Mouse (Mus musculus): ENCODE data around the gene Tob2. TPM values are rescaled to one million over a fixed set of nuclear protein-coding genes. Genes with fewer than 3 reads are reported as not detected.

Gene Tob2
- polyA plus RNA-seq, 1 experiment: 16.1 TPM

GRCm38 (mm10) chr15:81889175-81889574, 30.6 kb upstream of the Tob2 start:
- Histone ChIP-seq H3K36me3 (replicated peaks; ENCODE audit: low read length) (peaks cover 81% of the 10 kb centered on the region), H3K4me1 (peaks cover 64% of the 10 kb centered on the region), H3K9me3 (no peaks in the 10 kb centered on the region), H3K4me3 (replicated peaks) (no peak overlapping the region), H3K27me3 (replicated peaks) (no peaks in the 10 kb centered on the region)
- no peak for TF ChIP-seq FLI1 (IDR thresholded peaks at IDR 0.05; ENCODE audit: low read length)
- TF ChIP-seq GATA1 (IDR thresholded peaks at IDR 0.05; ENCODE audit: borderline replicate concordance, low read length): no peak

DNA sequence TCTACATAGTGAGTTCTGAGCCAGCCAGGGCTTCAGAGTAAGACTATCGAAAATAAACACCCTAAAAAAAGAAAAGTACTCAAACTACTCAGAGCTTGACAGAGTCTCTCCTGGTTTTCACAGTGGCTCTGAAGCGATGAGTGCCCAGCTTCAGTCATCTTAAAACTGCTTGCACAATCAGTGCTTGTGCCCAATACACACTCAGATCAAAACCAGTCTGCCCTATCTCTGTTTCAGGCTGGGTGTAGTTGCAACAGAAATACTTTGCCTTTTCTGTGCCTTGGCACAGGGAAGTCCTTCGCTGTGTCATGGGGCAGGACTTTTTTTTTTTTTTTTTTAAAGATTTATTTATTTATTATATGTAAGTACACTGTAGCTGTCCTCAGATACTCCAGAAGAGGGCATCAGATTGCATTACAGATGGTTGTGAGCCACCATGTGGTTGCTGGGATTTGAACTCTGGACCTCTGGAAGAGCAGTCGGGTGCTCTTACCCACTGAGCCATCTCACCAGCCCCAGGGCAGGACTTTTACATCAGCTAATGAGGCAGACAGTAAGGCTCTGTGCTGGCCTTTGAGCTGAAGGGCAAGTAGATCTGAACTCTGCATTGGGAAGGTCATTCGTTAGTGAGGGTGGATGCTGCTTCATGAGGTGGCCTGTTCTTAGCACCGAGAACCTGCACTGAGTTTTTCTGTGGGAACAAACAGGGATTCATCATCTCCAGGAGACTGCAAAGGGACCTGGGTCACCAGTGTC, 28.4 kb upstream of the Tob2 start:
- Histone ChIP-seq H3K4me3 (replicated peaks) (no peak overlapping the region), H3K4me1 (peaks cover 50% of the 10 kb centered on the region), H3K36me3 (replicated peaks; ENCODE audit: low read length) (peaks cover 80% of the 10 kb centered on the region), H3K9me3 (no peaks in the 10 kb centered on the region), H3K27me3 (replicated peaks) (no peaks in the 10 kb centered on the region)
- TF ChIP-seq FLI1 (IDR thresholded peaks at IDR 0.05; ENCODE audit: low read length) (no peak), GATA1 (IDR thresholded peaks at IDR 0.05; ENCODE audit: borderline replicate concordance, low read length) (no peak)

DNA sequence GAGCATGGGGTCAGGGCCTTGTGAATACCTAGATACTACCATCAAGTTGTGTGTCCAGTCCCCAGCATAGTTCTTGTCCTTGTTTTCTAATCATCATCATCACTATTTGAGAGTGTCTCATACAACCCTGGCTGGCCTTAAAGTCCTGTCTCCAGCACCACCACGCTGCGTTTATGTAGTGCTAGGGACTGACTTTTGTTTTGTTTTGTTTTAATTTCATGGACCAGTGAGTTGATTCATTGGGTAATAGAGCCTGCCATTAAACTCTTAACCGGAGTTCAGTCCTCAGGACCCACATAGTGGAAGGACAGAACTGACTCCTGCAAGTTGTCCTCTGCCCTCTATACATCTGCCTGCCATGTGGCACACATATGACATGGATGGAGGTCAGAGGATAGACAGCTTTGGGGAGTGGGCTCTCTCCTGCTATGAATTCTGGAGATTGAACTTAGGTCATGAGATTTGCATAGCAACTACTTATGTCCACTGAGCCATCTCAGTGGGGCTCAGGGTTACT, 26.9 kb upstream of the Tob2 start:
- no peaks in the 10 kb centered on the region for H3K27me3 ChIP-seq (replicated peaks)
- H3K9me3 ChIP-seq: no peaks in the 10 kb centered on the region
- H3K36me3 ChIP-seq (replicated peaks; ENCODE audit: low read length): peaks cover 79% of the 10 kb centered on the region
- no peak for TF ChIP-seq GATA1 (IDR thresholded peaks at IDR 0.05; ENCODE audit: borderline replicate concordance, low read length)
- peaks cover 47% of the 10 kb centered on the region for H3K4me1 ChIP-seq
- no peak overlapping the region for H3K4me3 ChIP-seq (replicated peaks)

DNA sequence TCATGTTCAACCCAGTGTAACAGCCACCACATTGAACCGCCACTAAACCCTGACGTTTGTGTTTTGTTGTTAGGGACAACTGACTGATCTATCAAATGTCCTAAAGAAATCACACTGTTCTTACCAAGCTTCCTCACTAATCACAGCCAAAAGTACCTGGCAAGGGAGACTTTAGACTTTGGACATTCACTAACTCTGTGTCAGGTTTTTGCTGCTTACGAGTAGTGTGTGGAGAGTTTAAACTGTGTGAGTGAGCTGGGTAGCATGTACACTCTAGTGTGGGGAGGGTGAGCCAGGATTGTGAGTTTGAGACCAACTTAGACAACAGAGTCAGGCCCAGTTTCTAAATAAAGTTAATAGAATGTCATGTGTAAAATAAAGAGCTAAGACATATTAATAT, 23.8 kb upstream of the Tob2 start:
- H3K27me3 ChIP-seq (replicated peaks): no peaks in the 10 kb centered on the region
- TF ChIP-seq FLI1 (IDR thresholded peaks at IDR 0.05; ENCODE audit: low read length) (no peak), GATA1 (IDR thresholded peaks at IDR 0.05; ENCODE audit: borderline replicate concordance, low read length) (no peak)
- H3K36me3 ChIP-seq (replicated peaks; ENCODE audit: low read length): peaks cover 52% of the 10 kb centered on the region
- H3K9me3 ChIP-seq: no peaks in the 10 kb centered on the region
- H3K4me1 ChIP-seq: peaks cover 50% of the 10 kb centered on the region
- H3K4me3 ChIP-seq (replicated peaks): no peak overlapping the region

DNA sequence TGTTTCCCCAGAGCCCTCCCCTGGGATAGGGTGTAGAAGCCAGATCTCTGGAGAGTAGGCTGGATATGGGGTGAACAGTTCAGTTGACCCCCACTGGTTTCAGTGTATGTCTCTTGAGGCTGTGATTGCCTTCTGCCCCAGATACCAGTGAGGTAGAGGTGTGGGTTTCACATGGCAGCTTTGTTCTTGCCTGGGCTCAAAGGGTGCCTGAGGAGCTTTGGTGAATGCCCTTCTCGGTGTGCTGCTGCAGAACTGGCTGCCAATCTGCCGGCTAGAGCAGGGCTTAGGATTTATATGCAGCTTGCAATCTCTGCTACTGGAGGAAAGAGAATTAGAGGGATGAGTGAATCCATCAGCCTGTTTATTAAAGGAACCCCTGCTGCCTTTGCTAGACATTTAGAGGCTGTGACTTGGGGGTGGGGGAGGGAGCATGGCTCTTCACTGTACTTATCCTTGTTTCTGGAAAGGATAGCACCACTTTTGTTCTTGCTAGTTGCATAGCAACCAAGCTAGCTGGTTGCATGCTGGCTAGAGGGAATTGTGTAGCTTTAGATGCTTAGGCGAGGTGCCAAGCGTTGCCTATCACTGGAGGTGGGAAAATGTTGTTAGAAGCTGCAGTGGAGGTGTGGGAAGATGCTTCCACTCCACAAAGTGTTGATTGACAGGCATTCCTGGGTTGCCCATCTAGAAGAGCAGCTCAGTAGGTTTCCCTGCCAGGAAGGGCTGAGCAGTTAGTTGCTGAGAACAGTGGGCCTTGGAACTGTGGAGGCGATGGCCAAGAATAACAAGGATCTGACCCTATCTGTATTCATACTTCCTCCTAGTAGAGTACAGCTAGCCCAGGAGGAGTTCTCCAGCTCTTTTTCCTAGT, 21.2 kb upstream of the Tob2 start:
- TF ChIP-seq FLI1 (IDR thresholded peaks at IDR 0.05; ENCODE audit: low read length) (no peak), GATA1 (IDR thresholded peaks at IDR 0.05; ENCODE audit: borderline replicate concordance, low read length) (no peak)
- Histone ChIP-seq H3K4me3 (replicated peaks) (no peak overlapping the region), H3K27me3 (replicated peaks) (no peaks in the 10 kb centered on the region), H3K4me1 (peaks cover 48% of the 10 kb centered on the region), H3K9me3 (no peaks in the 10 kb centered on the region), H3K36me3 (replicated peaks; ENCODE audit: low read length) (peaks cover 37% of the 10 kb centered on the region)

GRCm38 (mm10) chr15:81872262-81873136, 13.9 kb upstream of the Tob2 start, which contains the start of gene Aco2:
TSS of gene Aco2 (plus strand) at chr15:81872309.
- Histone ChIP-seq H3K27me3 (replicated peaks) (no peaks in the 10 kb centered on the region), H3K4me3 (replicated peaks) (peak within 1 kb of the TSS; percentile 100), H3K36me3 (replicated peaks; ENCODE audit: low read length) (peaks cover 35% of the 10 kb centered on the region), H3K9me3 (no peaks in the 10 kb centered on the region), H3K4me1 (peaks cover 55% of the 10 kb centered on the region)
- no peak for TF ChIP-seq FLI1 (IDR thresholded peaks at IDR 0.05; ENCODE audit: low read length)
- TF ChIP-seq GATA1 (IDR thresholded peaks at IDR 0.05; ENCODE audit: borderline replicate concordance, low read length): peak; percentile 54; the same call in 1 of the 3 replicates

DNA sequence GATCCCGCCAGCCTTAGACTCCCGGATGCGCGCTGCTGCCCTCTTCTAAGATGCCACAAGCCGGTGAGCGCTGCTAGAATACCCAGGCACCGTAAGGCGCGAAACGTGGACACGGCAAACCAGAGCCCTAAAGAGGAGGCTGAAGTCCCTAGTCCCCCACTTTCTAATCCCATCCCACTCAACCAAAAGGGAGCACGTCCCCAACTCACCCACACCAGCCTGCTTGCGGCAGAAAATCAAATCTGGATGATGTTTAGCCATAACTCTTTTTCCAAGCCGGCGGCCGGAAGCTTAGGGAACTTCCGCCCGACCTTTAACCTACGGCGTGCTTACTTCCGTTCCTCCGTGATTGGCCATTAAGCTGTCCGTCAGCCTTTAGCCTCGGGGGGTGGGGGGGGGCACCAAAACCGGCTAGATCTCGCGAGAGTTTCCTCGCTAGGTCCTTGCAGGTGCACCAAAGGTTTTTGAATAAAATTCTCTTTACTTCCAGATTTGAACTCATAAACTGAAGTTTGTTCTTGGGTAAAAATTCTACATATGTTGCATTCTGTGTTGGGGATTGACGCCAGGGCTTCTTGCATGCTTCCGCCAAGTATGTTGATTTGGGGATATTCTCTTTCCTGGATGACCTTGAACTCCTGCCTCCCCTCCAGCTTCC, 13.1 kb upstream of the Tob2 start, which contains the start of gene Phf5a:
Gene Phf5a (minus strand): TSS at position 308 of the 658 bp plus-strand sequence.
- H3K36me3 ChIP-seq (replicated peaks; ENCODE audit: low read length): peaks cover 40% of the 10 kb centered on the region
- H3K4me1 ChIP-seq: peaks cover 55% of the 10 kb centered on the region
- TF ChIP-seq GATA1 (IDR thresholded peaks at IDR 0.05; ENCODE audit: borderline replicate concordance, low read length) (no peak), FLI1 (IDR thresholded peaks at IDR 0.05; ENCODE audit: low read length) (no peak)

GRCm38 (mm10) chr15:81869985-81870384, 11.4 kb upstream of the Tob2 start:
- Histone ChIP-seq H3K27me3 (replicated peaks) (no peaks in the 10 kb centered on the region), H3K4me3 (replicated peaks) (no peak overlapping the region), H3K4me1 (peaks cover 42% of the 10 kb centered on the region), H3K9me3 (no peaks in the 10 kb centered on the region), H3K36me3 (replicated peaks; ENCODE audit: low read length) (peaks cover 58% of the 10 kb centered on the region)
- TF ChIP-seq FLI1 (IDR thresholded peaks at IDR 0.05; ENCODE audit: low read length) (no peak), GATA1 (IDR thresholded peaks at IDR 0.05; ENCODE audit: borderline replicate concordance, low read length) (no peak)

More for the DNA sequence above, 13.1 kb upstream of the Tob2 start, which contains the start of gene Phf5a:
- Histone ChIP-seq H3K9me3 (no peaks in the 10 kb centered on the region), H3K4me3 (replicated peaks) (peak within 1 kb of the TSS; percentile 100), H3K27me3 (replicated peaks) (no peaks in the 10 kb centered on the region)

All from megakaryocyte, embryonic 14.5 days (primary cell).